Mouse (Mus musculus) cerebellum, postnatal 10 days (tissue): ENCODE data around the gene Fmn2.

Experiments used
- DNase-seq, 2 experiments: peaks; one replicate each; pipeline ENCODE4 v3.0.0; 2021; ENCODE audit warnings: mixed read lengths in 2 of 2

Fmn2 gene

GRCm38 (mm10) chr1:174669132-174669531, 167.5 kb downstream of the Fmn2 start:
- DNase-seq = no peak

GRCm38 (mm10) chr1:174670846-174671245, 169.2 kb downstream of the Fmn2 start:
- DNase-seq = no peak

- peak; percentile 8 to 17 for DNase-seq
Measured at GRCm38 (mm10) chr1:174674586-174674985, 173.0 kb downstream of the Fmn2 start.

GRCm38 (mm10) chr1:174675316-174675715, 173.7 kb downstream of the Fmn2 start:
- no peak for DNase-seq

GRCm38 (mm10) chr1:174676187-174676586, 174.6 kb downstream of the Fmn2 start:
- DNase-seq = no peak

GRCm38 (mm10) chr1:174677211-174677610, 175.6 kb downstream of the Fmn2 start:
- no peak for DNase-seq

GRCm38 (mm10) chr1:174689301-174689700, 187.7 kb downstream of the Fmn2 start:
- DNase-seq = no peak

GRCm38 (mm10) chr1:174700871-174701270, 199.2 kb downstream of the Fmn2 start:
- no peak for DNase-seq

GRCm38 (mm10) chr1:174701835-174702234, 200.2 kb downstream of the Fmn2 start:
- peak; percentile 52 to 55 for DNase-seq

- DNase-seq = peak; percentile 9 to 24
Measured at GRCm38 (mm10) chr1:174703909-174704308, 202.3 kb downstream of the Fmn2 start.

GRCm38 (mm10) chr1:174719729-174720458, 218.3 kb downstream of the Fmn2 start:
- DNase-seq = peak; percentile 77 to 79

- DNase-seq = no peak
Measured at GRCm38 (mm10) chr1:174728771-174729170, 227.1 kb downstream of the Fmn2 start.

GRCm38 (mm10) chr1:174732715-174733114, 231.1 kb downstream of the Fmn2 start:
- no peak for DNase-seq

- no peak for DNase-seq
Measured at GRCm38 (mm10) chr1:174738958-174739357, 237.3 kb downstream of the Fmn2 start.

GRCm38 (mm10) chr1:174742667-174743066, 241.0 kb downstream of the Fmn2 start:
- DNase-seq = no peak

- no peak for DNase-seq
Measured at GRCm38 (mm10) chr1:174748520-174748919, 246.9 kb downstream of the Fmn2 start.

- no peak for DNase-seq
Measured at GRCm38 (mm10) chr1:174750893-174751461, 249.4 kb downstream of the Fmn2 start.

- DNase-seq = no peak
Measured at GRCm38 (mm10) chr1:174759354-174759753, 257.7 kb downstream of the Fmn2 start.

- no peak for DNase-seq
Measured at GRCm38 (mm10) chr1:174765757-174766156, 264.1 kb downstream of the Fmn2 start.

GRCm38 (mm10) chr1:174766852-174767251, 265.2 kb downstream of the Fmn2 start:
- no peak for DNase-seq

- no peak for DNase-seq
Measured at GRCm38 (mm10) chr1:174771871-174772281, 270.3 kb downstream of the Fmn2 start.

GRCm38 (mm10) chr1:174781037-174781436, 279.4 kb downstream of the Fmn2 start:
- no peak for DNase-seq

GRCm38 (mm10) chr1:174788617-174789016, 287.0 kb downstream of the Fmn2 start:
- DNase-seq = no peak

- DNase-seq = no peak
Measured at GRCm38 (mm10) chr1:174811846-174812245, 310.2 kb downstream of the Fmn2 start.

- DNase-seq = no peak
Measured at GRCm38 (mm10) chr1:174826562-174826961, 324.9 kb downstream of the Fmn2 start.
